Mouse (Mus musculus) embryonic facial prominence, embryonic 12.5 days (tissue): Measurements from ENCODE around the gene Dcps. TPM values are rescaled to one million over a fixed set of nuclear protein-coding genes. Genes with fewer than 3 reads are reported as not detected.

Source experiments
- ATAC-seq: fragments of 200-750 bp; cut with Nextera tagmentation; 2 replicates; pipeline ENCODE4 v1.8.0; 2017; ENCODE audit not compliant: insufficient number of reproducible peaks, insufficient read depth, low FRiP score, low TSS enrichment
- H3K27ac ChIP-seq: fragments of 300-500 bp; sonication (generic); 2 replicates; pipeline ENCODE4 v1.5.1; 2016; ENCODE audit warnings: mild to moderate bottlenecking
- H3K27me3 ChIP-seq: fragments of 300-500 bp; sonication (generic); 2 replicates; pipeline ENCODE4 v1.6.1; 2016; ENCODE audit warnings: mild to moderate bottlenecking, moderate library complexity
- H3K36me3 ChIP-seq: fragments of 300-500 bp; sonication (generic); 2 replicates; pipeline ENCODE4 v1.6.1; 2016; ENCODE audit warnings: mild to moderate bottlenecking
- H3K4me1 ChIP-seq: fragments of 300-500 bp; sonication (generic); 2 replicates; pipeline ENCODE4 v1.6.1; 2016
- H3K4me2 ChIP-seq: fragments of 300-500 bp; sonication (generic); replicated peaks from 2 replicates; pipeline ENCODE4 v1.6.1; 2016; ENCODE audit warnings: mild to moderate bottlenecking, moderate library complexity
- H3K4me3 ChIP-seq: fragments of 300-500 bp; sonication (generic); 2 replicates; pipeline ENCODE4 v1.5.1; 2016; ENCODE audit warnings: mild to moderate bottlenecking
- H3K9ac ChIP-seq: fragments of 300-500 bp; sonication (generic); 2 replicates; pipeline ENCODE4 v1.6.1; 2016; ENCODE audit warnings: mild to moderate bottlenecking, moderate library complexity
- H3K9me3 ChIP-seq: fragments of 300-500 bp; sonication (generic); 2 replicates; pipeline ENCODE4 v1.6.1; 2016; ENCODE audit warnings: mild to moderate bottlenecking, moderate library complexity
- WGBS: fragments of 180-500 bp; shearing (Covaris S2); methylation state at CpG from one replicate; pipeline ENCODE4 v1.1.7; 2016; 5-methylcytosine and 5-hydroxymethylcytosine counted together
- polyA plus RNA-seq: library from polyadenylated mRNA; unstranded; fragments of >200 nt; fragmentation: Nextera tagmentation; extraction: Ambion mirVana; gene quantifications from 2 replicates; pipeline ENCODE4 v1.2.1, GENCODE M21; 2016

The Dcps gene
- polyA plus RNA-seq, 1 experiment from 2014 or later = 77.6 TPM

- Histone ChIP-seq H3K27ac (no peak overlapping the region; the same call in 1 of the 2 replicates), H3K9ac (no peak overlapping the region)
These were observed 69.7 kb downstream of the Dcps start for GRCm38 (mm10) chr9:35105884-35106880.

GRCm38 (mm10) chr9:35105438-35105837 is 70.4 kb downstream of the Dcps start:
- H3K9ac ChIP-seq = no peak overlapping the region
- H3K4me3 ChIP-seq = no peak overlapping the region
- no peak for ATAC-seq
- H3K4me2 ChIP-seq = no peak overlapping the region
- H3K36me3 ChIP-seq = peaks cover 4% of the 10 kb centered on the region; the same call in 1 of the 2 replicates
- 61% methylated on average over 2 of the region's 2 CpGs for WGBS
- no peaks in the 10 kb centered on the region for H3K27me3 ChIP-seq
- H3K9me3 ChIP-seq = no peaks in the 10 kb centered on the region
- H3K27ac ChIP-seq = no peak overlapping the region
- peaks cover 31% of the 10 kb centered on the region for H3K4me1 ChIP-seq

More at GRCm38 (mm10) chr9:35105884-35106880, 69.7 kb downstream of the Dcps start:
- H3K4me2 ChIP-seq = no peak overlapping the region
- peaks cover 37% of the 10 kb centered on the region for H3K4me1 ChIP-seq
- no peaks in the 10 kb centered on the region for H3K27me3 ChIP-seq
- no peak for ATAC-seq
- H3K9me3 ChIP-seq = no peaks in the 10 kb centered on the region
- H3K36me3 ChIP-seq = peaks cover 4% of the 10 kb centered on the region; the same call in 1 of the 2 replicates
- WGBS = 54% methylated on average over 15 of the region's 15 CpGs
- no peak overlapping the region for H3K4me3 ChIP-seq

GRCm38 (mm10) chr9:35104711-35105110 is 71.2 kb downstream of the Dcps start:
- H3K4me3 ChIP-seq = no peak overlapping the region
- 77% methylated on average over 4 of the region's 4 CpGs for WGBS
- H3K27ac ChIP-seq = no peak overlapping the region
- H3K4me1 ChIP-seq = peaks cover 24% of the 10 kb centered on the region
- H3K4me2 ChIP-seq = no peak overlapping the region
- H3K9me3 ChIP-seq = no peaks in the 10 kb centered on the region
- peaks cover 4% of the 10 kb centered on the region; the same call in 1 of the 2 replicates for H3K36me3 ChIP-seq
- H3K9ac ChIP-seq = no peak overlapping the region; the same call in 1 of the 2 replicates
- ATAC-seq = no peak
- H3K27me3 ChIP-seq = no peaks in the 10 kb centered on the region

- H3K4me3 ChIP-seq = no peak overlapping the region
- no peak overlapping the region for H3K27ac ChIP-seq
- H3K4me1 ChIP-seq = no peaks in the 10 kb centered on the region
- H3K9ac ChIP-seq = no peak overlapping the region
- 93% methylated on average over 4 of the region's 4 CpGs for WGBS
- 0 out of 2 replicates have a peak, but pooled peaks have one; percentile 41 for ATAC-seq
- H3K9me3 ChIP-seq = no peaks in the 10 kb centered on the region
- H3K36me3 ChIP-seq = peaks cover 4% of the 10 kb centered on the region; the same call in 1 of the 2 replicates
- H3K27me3 ChIP-seq = no peaks in the 10 kb centered on the region
- no peak overlapping the region for H3K4me2 ChIP-seq
These were observed 77.1 kb downstream of the Dcps start for GRCm38 (mm10) chr9:35098762-35099161.

GRCm38 (mm10) chr9:35097901-35098300 is 78.0 kb downstream of the Dcps start:
- no peaks in the 10 kb centered on the region for H3K27me3 ChIP-seq
- H3K4me3 ChIP-seq = no peak overlapping the region
- no peak for ATAC-seq
- no peaks in the 10 kb centered on the region for H3K9me3 ChIP-seq
- no peaks in the 10 kb centered on the region for H3K4me1 ChIP-seq
- no peak overlapping the region for H3K9ac ChIP-seq
- 86% methylated on average over 4 of the region's 4 CpGs for WGBS
- no peak overlapping the region for H3K4me2 ChIP-seq
- H3K36me3 ChIP-seq = peaks cover under 1% of the 10 kb centered on the region; the same call in 1 of the 2 replicates
- H3K27ac ChIP-seq = no peak overlapping the region

GRCm38 (mm10) chr9:35095726-35096125 is 80.1 kb downstream of the Dcps start:
- Histone ChIP-seq H3K4me3 (no peak overlapping the region), H3K9ac (no peak overlapping the region), H3K4me2 (no peak overlapping the region), H3K4me1 (no peaks in the 10 kb centered on the region), H3K27ac (no peak overlapping the region), H3K27me3 (no peaks in the 10 kb centered on the region), H3K36me3 (no peaks in the 10 kb centered on the region), H3K9me3 (no peaks in the 10 kb centered on the region)
- WGBS = 65% methylated on average over 1 of the region's 1 CpGs
- no peak for ATAC-seq

GRCm38 (mm10) chr9:35093350-35093749 is 82.5 kb downstream of the Dcps start:
- H3K9ac ChIP-seq = no peak overlapping the region
- no peaks in the 10 kb centered on the region for H3K9me3 ChIP-seq
- no peak overlapping the region for H3K4me3 ChIP-seq
- no peaks in the 10 kb centered on the region for H3K4me1 ChIP-seq
- ATAC-seq = no peak
- no peak overlapping the region for H3K27ac ChIP-seq
- H3K4me2 ChIP-seq = no peak overlapping the region
- no peaks in the 10 kb centered on the region for H3K36me3 ChIP-seq
- no peaks in the 10 kb centered on the region for H3K27me3 ChIP-seq
- 83% methylated on average over 3 of the region's 3 CpGs for WGBS

- Histone ChIP-seq H3K9me3 (no peaks in the 10 kb centered on the region), H3K27ac (no peak overlapping the region), H3K4me3 (no peak overlapping the region), H3K36me3 (no peaks in the 10 kb centered on the region), H3K4me2 (no peak overlapping the region), H3K9ac (no peak overlapping the region), H3K4me1 (no peaks in the 10 kb centered on the region), H3K27me3 (no peaks in the 10 kb centered on the region)
- ATAC-seq = no peak
- WGBS = 97% methylated on average over 2 of the region's 2 CpGs
These were observed 83.0 kb downstream of the Dcps start for GRCm38 (mm10) chr9:35092904-35093303.

Other genes with a start within 250 kb of the Dcps start
- gene St3gal4, start 56.8 kb downstream of the Dcps start, polyA plus RNA-seq = 32.4 and 35.9 TPM in 2 replicates
- 108 and 112 TPM in 2 replicates for gene Srpr, start 24.1 kb upstream of the Dcps start, polyA plus RNA-seq
- 11.6 and 13.3 TPM in 2 replicates for gene Tirap, start 24.2 kb upstream of the Dcps start, polyA plus RNA-seq
- gene Foxred1, start 35.0 kb upstream of the Dcps start, polyA plus RNA-seq = 49.5 and 52.7 TPM in 2 replicates
- 58.5 and 59.1 TPM in 2 replicates for gene Fam118b, start 91.7 kb upstream of the Dcps start, polyA plus RNA-seq
- 30.1 and 34.9 TPM in 2 replicates for gene Rpusd4, start 91.8 kb upstream of the Dcps start, polyA plus RNA-seq
- 18.3 and 20.8 TPM in 2 replicates for gene Cdon, start 245.1 kb upstream of the Dcps start, polyA plus RNA-seq